8 mouse cellular contexts compared by ENCODE assay signal in genomic region chr16:66925517-66925916, GRCm38 (mm10).
"Had no signal": no experiment of that assay in that cellular context is flagged by ENCODE, and none has a peak within 500 bp of the region (broad histone marks: within the 10 kb centered on the region; RNA-seq: fewer than 3 reads in every experiment).

No protein-coding gene starts in this region.

- DNase-seq: kidney, adult 9 months; kidney, postnatal 36 days; layer of hippocampus, postnatal 36 days; left cerebral cortex, postnatal 4 days; lung, adult 18-20 months; midbrain, embryonic 14.5 days; right cerebral cortex, postnatal 14 days; thymus, postnatal 4 days had no signal
